Mouse (Mus musculus): ENCODE results near the gene Olfr320.

DNA sequence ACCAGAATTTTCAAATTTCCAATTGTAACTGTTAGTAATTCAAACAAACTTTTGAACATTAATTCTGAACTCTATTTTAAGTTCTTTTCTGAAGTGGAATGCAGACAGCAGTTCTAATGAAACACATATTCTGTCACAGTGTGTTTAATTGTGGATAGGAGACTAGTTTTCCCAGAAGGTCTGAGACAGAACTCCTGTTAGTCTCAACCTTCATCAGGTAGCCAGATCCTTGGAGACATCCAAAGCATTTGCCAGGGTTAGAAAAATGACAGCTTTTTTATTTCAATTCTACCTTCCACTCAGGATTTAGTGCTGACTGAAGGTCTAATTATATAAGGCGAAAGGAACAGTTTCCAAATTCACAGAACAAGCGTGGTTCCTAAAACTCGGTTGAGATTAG, 18.0 kb downstream of the Olfr320 start, which contains the start of gene Olfr319:
- TF ChIP-seq CTCF (IDR thresholded peaks at IDR 0.05; ENCODE audit: low read depth) (no peak), EP300 (IDR thresholded peaks at IDR 0.05; ENCODE audit: low read depth) (no peak)

All from liver, postnatal 0 days (tissue).